Mouse (Mus musculus): ENCODE results near the gene Tmem266. TPM values are rescaled to one million over a fixed set of nuclear protein-coding genes. Genes with fewer than 3 reads are reported as not detected.

Tmem266 gene
- polyA plus RNA-seq, 1 experiment from 2014 or later, result 0.18 TPM

GRCm38 (mm10) chr9:55348664-55349063, 22.0 kb downstream of the Tmem266 start:
- no peaks in the 10 kb centered on the region for H3K9me3 ChIP-seq (replicated peaks; ENCODE audit: control insufficient read depth, low read length)
- no peak overlapping the region for H3K27ac ChIP-seq (ENCODE audit: low read length)
- no peak overlapping the region for H3K9ac ChIP-seq (ENCODE audit: low read length)
- no peak overlapping the region for H3K4me2 ChIP-seq (ENCODE audit: low read depth, low read length)
- H3K36me3 ChIP-seq (ENCODE audit: control insufficient read depth, insufficient read depth), result no peaks in the 10 kb centered on the region
- H3K4me1 ChIP-seq (ENCODE audit: control insufficient read depth, insufficient read depth, low read length), result no peaks in the 10 kb centered on the region
- no peak overlapping the region for H3K4me3 ChIP-seq (ENCODE audit: low read length)
- ATAC-seq (replicated peaks; ENCODE audit: extremely low read depth, insufficient read depth, low FRiP score), result no peak
- 73% methylated on average over 3 of the region's 3 CpGs for WGBS
- H3K27me3 ChIP-seq (ENCODE audit: control insufficient read depth, insufficient read depth, low read length), result no peaks in the 10 kb centered on the region

- Histone ChIP-seq H3K9me3 (replicated peaks; ENCODE audit: control insufficient read depth, low read length) (no peaks in the 10 kb centered on the region), H3K4me3 (ENCODE audit: low read length) (no peak overlapping the region), H3K9ac (ENCODE audit: low read length) (no peak overlapping the region), H3K4me1 (ENCODE audit: control insufficient read depth, insufficient read depth, low read length) (no peaks in the 10 kb centered on the region), H3K27me3 (ENCODE audit: control insufficient read depth, insufficient read depth, low read length) (no peaks in the 10 kb centered on the region; the same call in 1 of the 2 replicates), H3K4me2 (ENCODE audit: low read depth, low read length) (no peak overlapping the region), H3K36me3 (ENCODE audit: control insufficient read depth, insufficient read depth) (no peaks in the 10 kb centered on the region), H3K27ac (ENCODE audit: low read length) (no peak overlapping the region)
- ATAC-seq (replicated peaks; ENCODE audit: extremely low read depth, insufficient read depth, low FRiP score), result no peak
- 59% methylated on average over 3 of the region's 3 CpGs for WGBS
Observed at GRCm38 (mm10) chr9:55354686-55355085, 28.0 kb downstream of the Tmem266 start.

GRCm38 (mm10) chr9:55355270-55355834, 28.6 kb downstream of the Tmem266 start:
- Histone ChIP-seq H3K4me1 (ENCODE audit: control insufficient read depth, insufficient read depth, low read length) (no peaks in the 10 kb centered on the region), H3K4me3 (ENCODE audit: low read length) (no peak overlapping the region), H3K27ac (ENCODE audit: low read length) (no peak overlapping the region), H3K9ac (ENCODE audit: low read length) (no peak overlapping the region), H3K27me3 (ENCODE audit: control insufficient read depth, insufficient read depth, low read length) (no peaks in the 10 kb centered on the region; the same call in 1 of the 2 replicates), H3K36me3 (ENCODE audit: control insufficient read depth, insufficient read depth) (no peaks in the 10 kb centered on the region), H3K9me3 (replicated peaks; ENCODE audit: control insufficient read depth, low read length) (no peaks in the 10 kb centered on the region), H3K4me2 (ENCODE audit: low read depth, low read length) (no peak overlapping the region)
- WGBS, result 68% methylated on average over 8 of the region's 8 CpGs
- no peak for ATAC-seq (replicated peaks; ENCODE audit: extremely low read depth, insufficient read depth, low FRiP score)

- no peak overlapping the region for H3K9ac ChIP-seq (ENCODE audit: low read length)
- H3K4me3 ChIP-seq (ENCODE audit: low read length), result no peak overlapping the region
- ATAC-seq (replicated peaks; ENCODE audit: extremely low read depth, insufficient read depth, low FRiP score), result no peak
- no peaks in the 10 kb centered on the region for H3K4me1 ChIP-seq (ENCODE audit: control insufficient read depth, insufficient read depth, low read length)
- H3K9me3 ChIP-seq (replicated peaks; ENCODE audit: control insufficient read depth, low read length), result no peaks in the 10 kb centered on the region
- H3K36me3 ChIP-seq (ENCODE audit: control insufficient read depth, insufficient read depth), result no peaks in the 10 kb centered on the region
- H3K27me3 ChIP-seq (ENCODE audit: control insufficient read depth, insufficient read depth, low read length), result no peaks in the 10 kb centered on the region; the same call in 1 of the 2 replicates
- H3K27ac ChIP-seq (ENCODE audit: low read length), result no peak overlapping the region
- H3K4me2 ChIP-seq (ENCODE audit: low read depth, low read length), result no peak overlapping the region
- WGBS, result 70% methylated on average over 1 of the region's 1 CpGs
Observed at GRCm38 (mm10) chr9:55357164-55357563, 30.5 kb downstream of the Tmem266 start.

- H3K27ac ChIP-seq (ENCODE audit: low read length), result no peak overlapping the region
- no peaks in the 10 kb centered on the region for H3K9me3 ChIP-seq (replicated peaks; ENCODE audit: control insufficient read depth, low read length)
- no peak for ATAC-seq (replicated peaks; ENCODE audit: extremely low read depth, insufficient read depth, low FRiP score)
- H3K4me1 ChIP-seq (ENCODE audit: control insufficient read depth, insufficient read depth, low read length), result no peaks in the 10 kb centered on the region
- 59% methylated on average over 3 of the region's 3 CpGs for WGBS
- no peaks in the 10 kb centered on the region for H3K36me3 ChIP-seq (ENCODE audit: control insufficient read depth, insufficient read depth)
- no peak overlapping the region for H3K4me3 ChIP-seq (ENCODE audit: low read length)
- H3K27me3 ChIP-seq (ENCODE audit: control insufficient read depth, insufficient read depth, low read length), result no peaks in the 10 kb centered on the region
- no peak overlapping the region for H3K9ac ChIP-seq (ENCODE audit: low read length)
- H3K4me2 ChIP-seq (ENCODE audit: low read depth, low read length), result no peak overlapping the region
Observed at GRCm38 (mm10) chr9:55360372-55360771, 33.7 kb downstream of the Tmem266 start.

- no peak overlapping the region for H3K27ac ChIP-seq (ENCODE audit: low read length)
- no peak overlapping the region for H3K9ac ChIP-seq (ENCODE audit: low read length)
- WGBS, result 51% methylated on average over 7 of the region's 7 CpGs
- no peaks in the 10 kb centered on the region for H3K27me3 ChIP-seq (ENCODE audit: control insufficient read depth, insufficient read depth, low read length)
- H3K9me3 ChIP-seq (replicated peaks; ENCODE audit: control insufficient read depth, low read length), result no peaks in the 10 kb centered on the region
- H3K4me2 ChIP-seq (ENCODE audit: low read depth, low read length), result no peak overlapping the region
- ATAC-seq (replicated peaks; ENCODE audit: extremely low read depth, insufficient read depth, low FRiP score), result no peak
- no peaks in the 10 kb centered on the region for H3K4me1 ChIP-seq (ENCODE audit: control insufficient read depth, insufficient read depth, low read length)
- no peaks in the 10 kb centered on the region for H3K36me3 ChIP-seq (ENCODE audit: control insufficient read depth, insufficient read depth)
- H3K4me3 ChIP-seq (ENCODE audit: low read length), result no peak overlapping the region
Observed at GRCm38 (mm10) chr9:55360861-55361260, 34.1 kb downstream of the Tmem266 start.

- no peak for ATAC-seq (replicated peaks; ENCODE audit: extremely low read depth, insufficient read depth, low FRiP score)
- H3K27me3 ChIP-seq (ENCODE audit: control insufficient read depth, insufficient read depth, low read length), result no peaks in the 10 kb centered on the region
- no peaks in the 10 kb centered on the region for H3K36me3 ChIP-seq (ENCODE audit: control insufficient read depth, insufficient read depth)
- no peak overlapping the region for H3K9ac ChIP-seq (ENCODE audit: low read length)
- no peak overlapping the region for H3K4me2 ChIP-seq (ENCODE audit: low read depth, low read length)
- no peak overlapping the region for H3K27ac ChIP-seq (ENCODE audit: low read length)
- H3K9me3 ChIP-seq (replicated peaks; ENCODE audit: control insufficient read depth, low read length), result no peaks in the 10 kb centered on the region
- no peak overlapping the region for H3K4me3 ChIP-seq (ENCODE audit: low read length)
- H3K4me1 ChIP-seq (ENCODE audit: control insufficient read depth, insufficient read depth, low read length), result no peaks in the 10 kb centered on the region
- 77% methylated on average over 5 of the region's 5 CpGs for WGBS
Observed at GRCm38 (mm10) chr9:55361969-55362368, 35.3 kb downstream of the Tmem266 start.

GRCm38 (mm10) chr9:55363707-55364106, 37.0 kb downstream of the Tmem266 start:
- ATAC-seq (replicated peaks; ENCODE audit: extremely low read depth, insufficient read depth, low FRiP score), result no peak

GRCm38 (mm10) chr9:55368011-55368410, 41.3 kb downstream of the Tmem266 start:
- no peak overlapping the region for H3K27ac ChIP-seq (ENCODE audit: low read length)
- WGBS, result 50% methylated on average over 3 of the region's 3 CpGs
- no peak for ATAC-seq (replicated peaks; ENCODE audit: extremely low read depth, insufficient read depth, low FRiP score)

More at GRCm38 (mm10) chr9:55363707-55364106, 37.0 kb downstream of the Tmem266 start:
- Histone ChIP-seq H3K4me2 (ENCODE audit: low read depth, low read length) (no peak overlapping the region), H3K4me1 (ENCODE audit: control insufficient read depth, insufficient read depth, low read length) (no peaks in the 10 kb centered on the region), H3K27me3 (ENCODE audit: control insufficient read depth, insufficient read depth, low read length) (no peaks in the 10 kb centered on the region), H3K27ac (ENCODE audit: low read length) (no peak overlapping the region), H3K9me3 (replicated peaks; ENCODE audit: control insufficient read depth, low read length) (no peaks in the 10 kb centered on the region), H3K4me3 (ENCODE audit: low read length) (no peak overlapping the region), H3K9ac (ENCODE audit: low read length) (no peak overlapping the region), H3K36me3 (ENCODE audit: control insufficient read depth, insufficient read depth) (no peaks in the 10 kb centered on the region)

More at GRCm38 (mm10) chr9:55368011-55368410, 41.3 kb downstream of the Tmem266 start:
- no peaks in the 10 kb centered on the region for H3K27me3 ChIP-seq (ENCODE audit: control insufficient read depth, insufficient read depth, low read length)
- H3K36me3 ChIP-seq (ENCODE audit: control insufficient read depth, insufficient read depth), result no peaks in the 10 kb centered on the region
- H3K9ac ChIP-seq (ENCODE audit: low read length), result no peak overlapping the region
- H3K9me3 ChIP-seq (replicated peaks; ENCODE audit: control insufficient read depth, low read length), result peaks cover 4% of the 10 kb centered on the region; the same call in 1 of the 2 replicates
- H3K4me3 ChIP-seq (ENCODE audit: low read length), result no peak overlapping the region
- H3K4me1 ChIP-seq (ENCODE audit: control insufficient read depth, insufficient read depth, low read length), result no peaks in the 10 kb centered on the region
- no peak overlapping the region for H3K4me2 ChIP-seq (ENCODE audit: low read depth, low read length)

All from heart, embryonic 16.5 days (tissue).